Mouse (Mus musculus): Measurements from ENCODE around the gene Gm38392.
A peak's percentile ranks its signal among the peaks of the same experiment; 100 is the strongest.

Gm38392 gene

GRCm38 (mm10) chr3:88214197-88214938 is 72.6 kb downstream of the Gm38392 start:
- peak; percentile 83 for DNase-seq

- DNase-seq: no peak
Observed at GRCm38 (mm10) chr3:88213019-88213418, 74.0 kb downstream of the Gm38392 start.

GRCm38 (mm10) chr3:88212356-88212755 is 74.7 kb downstream of the Gm38392 start:
- no peak for DNase-seq

GRCm38 (mm10) chr3:88210918-88211317 is 76.1 kb downstream of the Gm38392 start:
- DNase-seq: no peak

- DNase-seq: no peak
Observed at GRCm38 (mm10) chr3:88210121-88210520, 76.9 kb downstream of the Gm38392 start.

GRCm38 (mm10) chr3:88209306-88209705 is 77.7 kb downstream of the Gm38392 start:
- no peak for DNase-seq

- DNase-seq: no peak
Observed at GRCm38 (mm10) chr3:88208226-88208720, 78.7 kb downstream of the Gm38392 start.

- no peak for DNase-seq
Observed at GRCm38 (mm10) chr3:88207451-88208100, 79.4 kb downstream of the Gm38392 start.

- DNase-seq: peak; percentile 78
Observed at GRCm38 (mm10) chr3:88206901-88207371, 80.1 kb downstream of the Gm38392 start.

- DNase-seq: no peak
Observed at GRCm38 (mm10) chr3:88206500-88206899, 80.5 kb downstream of the Gm38392 start.

- DNase-seq: no peak
Observed at GRCm38 (mm10) chr3:88205563-88206491, 81.2 kb downstream of the Gm38392 start.

- DNase-seq: no peak
Observed at GRCm38 (mm10) chr3:88205176-88205562, 81.8 kb downstream of the Gm38392 start.

- no peak for DNase-seq
Observed at GRCm38 (mm10) chr3:88204751-88205150, 82.3 kb downstream of the Gm38392 start.

GRCm38 (mm10) chr3:88203999-88204700 is 82.9 kb downstream of the Gm38392 start:
- no peak for DNase-seq

- no peak for DNase-seq
Observed at GRCm38 (mm10) chr3:88203456-88203855, 83.6 kb downstream of the Gm38392 start.

GRCm38 (mm10) chr3:88202986-88203385 is 84.0 kb downstream of the Gm38392 start:
- no peak for DNase-seq

GRCm38 (mm10) chr3:88201640-88202039 is 85.4 kb downstream of the Gm38392 start:
- no peak for DNase-seq

- DNase-seq: no peak
Observed at GRCm38 (mm10) chr3:88200972-88201330, 86.1 kb downstream of the Gm38392 start.

GRCm38 (mm10) chr3:88200161-88200971 is 86.6 kb downstream of the Gm38392 start:
- DNase-seq: no peak

- DNase-seq: no peak
Observed at GRCm38 (mm10) chr3:88199541-88200110, 87.4 kb downstream of the Gm38392 start.

- no peak for DNase-seq
Observed at GRCm38 (mm10) chr3:88198505-88199020, 88.4 kb downstream of the Gm38392 start.
